Mouse (Mus musculus): ENCODE results near the gene H13. TPM values are rescaled to one million over a fixed set of nuclear protein-coding genes. Genes with fewer than 3 reads are reported as not detected.

Gene H13
- polyA plus RNA-seq, 1 experiment, result 82.8 TPM

DNA sequence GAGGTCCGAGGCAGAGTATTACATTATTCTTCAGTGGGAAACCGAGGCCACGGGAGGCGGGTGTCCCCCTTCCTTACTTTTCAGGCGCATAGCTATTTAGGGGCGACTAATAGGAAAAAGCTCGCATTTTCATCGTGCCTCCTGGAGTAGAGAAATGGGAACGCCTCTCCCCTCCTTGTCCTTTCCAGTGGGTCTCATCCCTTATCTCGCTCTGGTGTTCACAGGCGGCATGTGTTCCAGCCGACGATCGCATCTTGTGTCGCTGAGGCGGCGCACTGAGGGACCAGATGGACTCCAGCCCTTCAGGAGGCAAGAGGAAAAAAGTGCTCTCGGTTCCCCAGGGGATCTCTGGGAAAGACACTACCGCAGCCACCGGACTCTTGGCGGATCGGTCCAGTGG is 67.5 kb downstream of the H13 start:
- no peak for DNase-seq (ENCODE audit: low read depth in 1 of 2, low spot score in 2 of 2)
- Histone ChIP-seq H3K4me3 (ENCODE audit: extremely low read depth, insufficient read depth, insufficient read length) (peak overlapping the region; percentile 56), H3K27ac (ENCODE audit: insufficient read depth, low read length) (peak overlapping the region; percentile 51; the same call in 1 of the 2 replicates), H3K4me1 (ENCODE audit: control insufficient read depth, insufficient read depth, insufficient read length) (peaks cover 18% of the 10 kb centered on the region), H3K36me3 (ENCODE audit: control insufficient read depth, insufficient read depth, low read length) (no peaks in the 10 kb centered on the region), H3K27me3 (ENCODE audit: control insufficient read depth, insufficient read depth, low read length) (peaks cover 16% of the 10 kb centered on the region)
- 2% methylated on average over 22 of the region's 22 CpGs for WGBS
- no peak for TF ChIP-seq POLR2A (IDR thresholded peaks at IDR 0.05; ENCODE audit: low read depth, low read length)
- TF ChIP-seq CTCF (IDR thresholded peaks at IDR 0.05; ENCODE audit: extremely low read depth, insufficient read depth, insufficient read length, insufficient replicate concordance), result no peak

DNA sequence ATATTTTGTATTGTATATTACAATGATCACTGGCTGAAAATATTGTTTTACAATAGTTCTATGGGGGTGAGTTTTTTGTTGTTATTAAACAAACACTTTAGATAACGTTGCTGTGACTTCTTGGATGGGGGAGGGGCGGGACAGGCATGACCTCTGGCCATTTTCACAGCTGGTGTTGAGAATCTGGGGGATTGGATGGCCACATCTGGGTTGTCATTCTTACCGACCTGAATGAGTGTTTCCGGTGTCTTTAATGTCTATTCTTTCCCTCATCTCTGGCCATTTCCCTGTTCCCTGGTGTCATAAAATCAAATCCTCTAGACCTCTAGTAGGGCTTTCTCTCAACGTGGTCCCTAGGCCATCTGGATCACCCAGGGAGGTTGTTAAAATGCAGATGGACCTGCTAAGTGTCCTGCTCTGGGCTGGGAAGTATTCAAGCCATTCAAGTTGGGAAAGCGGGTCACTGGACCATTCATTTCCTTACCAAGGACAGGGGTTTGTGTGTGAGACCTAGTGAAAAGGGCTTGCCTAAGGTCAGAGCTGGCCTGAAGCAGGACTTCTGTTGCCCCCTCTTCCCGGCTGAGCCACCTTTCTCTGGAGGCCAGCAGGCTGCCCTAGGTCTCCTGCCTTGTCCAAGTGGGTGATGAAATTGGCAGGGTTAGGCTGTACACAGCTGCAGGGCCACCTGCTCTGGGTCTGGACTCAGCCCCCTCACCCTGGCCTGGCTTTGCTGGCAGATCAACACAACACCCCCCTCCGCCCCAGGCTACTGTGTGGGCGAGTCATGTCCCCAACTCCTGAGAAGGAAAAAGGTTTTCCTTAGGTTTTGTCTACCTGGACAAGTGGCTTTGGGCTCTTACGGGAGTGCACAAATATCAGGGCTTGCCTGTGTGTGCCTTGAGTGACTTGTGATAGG is 68.3 kb downstream of the H13 start:
- H3K4me1 ChIP-seq (ENCODE audit: control insufficient read depth, insufficient read depth, insufficient read length), result peaks cover 18% of the 10 kb centered on the region

DNA sequence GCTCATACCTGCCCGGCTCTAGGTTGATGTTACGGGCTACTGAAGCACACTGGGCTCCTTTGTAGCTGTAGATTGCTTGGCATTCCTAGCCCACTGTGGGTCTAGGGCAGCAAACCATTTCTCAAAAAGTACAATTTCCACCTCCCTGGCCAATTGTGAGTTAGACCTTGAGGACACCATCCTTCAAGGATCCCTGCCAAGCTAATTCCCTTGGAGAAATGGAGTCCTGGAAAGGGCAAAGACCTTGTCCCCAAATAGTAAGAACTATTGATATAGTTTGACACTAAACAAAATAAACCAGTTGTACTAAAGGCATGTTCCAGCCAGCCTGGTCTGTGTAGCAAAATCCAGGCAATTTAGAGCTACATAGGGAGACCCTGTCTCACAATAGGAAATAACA is 69.1 kb downstream of the H13 start:
- 0 out of 2 replicates have a peak overlapping the region, but pooled peaks have one; percentile 27 for H3K27ac ChIP-seq (ENCODE audit: insufficient read depth, low read length)
- H3K36me3 ChIP-seq (ENCODE audit: control insufficient read depth, insufficient read depth, low read length), result no peaks in the 10 kb centered on the region
- H3K4me1 ChIP-seq (ENCODE audit: control insufficient read depth, insufficient read depth, insufficient read length), result peaks cover 18% of the 10 kb centered on the region
- peaks cover 16% of the 10 kb centered on the region for H3K27me3 ChIP-seq (ENCODE audit: control insufficient read depth, insufficient read depth, low read length)
- WGBS, result 77% methylated on average over 2 of the region's 2 CpGs
- H3K4me3 ChIP-seq (ENCODE audit: extremely low read depth, insufficient read depth, insufficient read length), result no peak overlapping the region
- TF ChIP-seq POLR2A (IDR thresholded peaks at IDR 0.05; ENCODE audit: low read depth, low read length) (no peak), CTCF (IDR thresholded peaks at IDR 0.05; ENCODE audit: extremely low read depth, insufficient read depth, insufficient read length, insufficient replicate concordance) (no peak)
- DNase-seq (ENCODE audit: low read depth in 1 of 2, low spot score in 2 of 2), result no peak

More for the DNA sequence above, 68.3 kb downstream of the H13 start:
- TF ChIP-seq CTCF (IDR thresholded peaks at IDR 0.05; ENCODE audit: extremely low read depth, insufficient read depth, insufficient read length, insufficient replicate concordance) (no peak), POLR2A (IDR thresholded peaks at IDR 0.05; ENCODE audit: low read depth, low read length) (no peak)
- Histone ChIP-seq H3K4me3 (ENCODE audit: extremely low read depth, insufficient read depth, insufficient read length) (peak overlapping the region; percentile 10; the same call in 1 of the 2 replicates), H3K36me3 (ENCODE audit: control insufficient read depth, insufficient read depth, low read length) (no peaks in the 10 kb centered on the region), H3K27me3 (ENCODE audit: control insufficient read depth, insufficient read depth, low read length) (peaks cover 16% of the 10 kb centered on the region), H3K27ac (ENCODE audit: insufficient read depth, low read length) (peak overlapping the region; percentile 27)
- DNase-seq (ENCODE audit: low read depth in 1 of 2, low spot score in 2 of 2), result no peak
- WGBS, result 59% methylated on average over 10 of the region's 10 CpGs

DNA sequence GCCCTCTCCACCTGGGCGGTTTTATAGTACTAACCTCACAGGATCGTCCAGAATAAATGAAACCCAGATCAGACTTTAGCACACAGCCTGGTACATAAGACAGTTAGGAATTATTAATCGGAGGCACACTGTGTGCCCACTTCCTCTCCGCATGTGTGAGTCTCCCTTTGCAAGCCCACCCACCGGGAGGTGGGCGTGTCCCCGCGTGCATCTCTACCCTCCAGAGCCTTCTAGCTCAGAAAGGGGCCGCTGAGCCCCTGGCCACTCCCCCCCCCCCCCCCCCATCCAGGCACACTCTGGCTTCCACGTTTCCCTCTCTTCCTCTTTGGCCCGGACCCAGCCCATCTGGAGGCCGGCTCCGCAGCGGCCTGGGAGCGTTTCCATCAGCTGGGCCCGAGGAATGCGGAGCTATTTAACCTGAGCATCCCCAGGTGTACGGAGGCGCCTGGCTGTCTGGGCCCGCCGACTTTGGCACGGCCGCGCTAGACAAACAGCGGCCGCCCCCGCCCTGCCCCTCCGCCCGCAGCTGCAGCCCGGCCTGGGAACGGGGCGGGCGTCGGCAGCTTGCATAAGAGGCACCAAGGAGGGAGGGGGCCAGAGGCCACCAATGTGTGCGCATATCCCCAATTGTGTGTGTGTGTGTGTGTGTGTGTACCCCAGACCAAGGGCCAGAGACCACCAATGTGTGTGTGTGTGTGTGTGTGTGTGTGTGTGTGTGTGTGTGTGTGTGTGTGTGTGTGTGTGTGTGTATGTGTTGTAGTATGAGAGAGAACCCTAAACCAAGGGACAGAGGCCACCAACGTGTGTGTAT is 70.0 kb downstream of the H13 start:
- H3K4me1 ChIP-seq (ENCODE audit: control insufficient read depth, insufficient read depth, insufficient read length), result peaks cover 18% of the 10 kb centered on the region
- 2% methylated on average over 35 of the region's 36 CpGs for WGBS
- TF ChIP-seq CTCF (IDR thresholded peaks at IDR 0.05; ENCODE audit: extremely low read depth, insufficient read depth, insufficient read length, insufficient replicate concordance), result no peak
- no peak for TF ChIP-seq POLR2A (IDR thresholded peaks at IDR 0.05; ENCODE audit: low read depth, low read length)

DNA sequence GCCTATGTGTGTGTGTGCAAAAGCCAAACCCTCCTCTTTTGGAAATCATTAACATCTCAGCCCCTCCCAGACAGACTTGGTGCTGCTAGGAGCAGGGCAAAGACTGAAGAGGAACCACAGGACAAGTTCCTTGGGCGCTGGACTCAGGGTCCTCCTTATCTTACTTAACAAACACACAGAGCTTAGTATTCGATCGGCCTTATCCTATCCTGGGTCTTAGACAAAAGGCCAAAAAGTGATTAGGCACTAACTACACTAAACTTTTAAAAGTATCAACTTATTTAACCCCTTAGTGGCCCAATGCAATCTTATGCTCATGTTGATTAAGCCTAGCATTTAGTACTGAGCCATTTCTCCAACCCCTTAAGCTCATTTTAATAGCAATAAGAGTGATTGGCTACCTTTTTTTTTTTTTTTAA is 70.6 kb downstream of the H13 start:
- 20% methylated on average over 3 of the region's 3 CpGs for WGBS
- Histone ChIP-seq H3K27me3 (ENCODE audit: control insufficient read depth, insufficient read depth, low read length) (peaks cover 16% of the 10 kb centered on the region), H3K27ac (ENCODE audit: insufficient read depth, low read length) (peak overlapping the region; percentile 55; the same call in 1 of the 2 replicates), H3K36me3 (ENCODE audit: control insufficient read depth, insufficient read depth, low read length) (no peaks in the 10 kb centered on the region), H3K4me3 (ENCODE audit: extremely low read depth, insufficient read depth, insufficient read length) (no peak overlapping the region), H3K4me1 (ENCODE audit: control insufficient read depth, insufficient read depth, insufficient read length) (peaks cover 18% of the 10 kb centered on the region)
- no peak for DNase-seq (ENCODE audit: low read depth in 1 of 2, low spot score in 2 of 2)
- TF ChIP-seq CTCF (IDR thresholded peaks at IDR 0.05; ENCODE audit: extremely low read depth, insufficient read depth, insufficient read length, insufficient replicate concordance), result no peak
- TF ChIP-seq POLR2A (IDR thresholded peaks at IDR 0.05; ENCODE audit: low read depth, low read length), result no peak

More for the DNA sequence above, 70.0 kb downstream of the H13 start:
- no peak for DNase-seq (ENCODE audit: low read depth in 1 of 2, low spot score in 2 of 2)
- Histone ChIP-seq H3K4me3 (ENCODE audit: extremely low read depth, insufficient read depth, insufficient read length) (peak overlapping the region; percentile 37; the same call in 1 of the 2 replicates), H3K27ac (ENCODE audit: insufficient read depth, low read length) (peak overlapping the region; percentile 55; the same call in 1 of the 2 replicates), H3K27me3 (ENCODE audit: control insufficient read depth, insufficient read depth, low read length) (peaks cover 16% of the 10 kb centered on the region), H3K36me3 (ENCODE audit: control insufficient read depth, insufficient read depth, low read length) (no peaks in the 10 kb centered on the region)

DNA sequence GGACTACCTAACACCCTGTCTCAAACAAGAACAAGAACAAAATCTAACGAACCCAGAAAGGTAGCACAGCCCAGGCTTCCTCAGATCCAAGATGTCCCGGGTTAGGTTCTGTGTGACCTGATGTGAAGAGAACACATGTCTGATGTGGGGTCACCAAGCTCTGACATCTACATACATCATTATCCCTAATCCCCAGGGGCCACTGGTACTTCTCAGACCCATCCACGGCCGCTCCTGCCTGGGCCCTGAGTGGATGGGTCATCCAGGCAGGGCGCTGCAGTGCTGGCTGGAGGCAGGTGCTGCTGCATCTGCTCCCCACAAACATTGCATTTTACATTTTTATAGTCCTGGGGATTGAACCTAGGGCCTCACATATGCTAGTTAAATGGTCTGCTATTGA is 71.2 kb downstream of the H13 start:
- Histone ChIP-seq H3K27ac (ENCODE audit: insufficient read depth, low read length) (no peak overlapping the region), H3K4me1 (ENCODE audit: control insufficient read depth, insufficient read depth, insufficient read length) (peaks cover 18% of the 10 kb centered on the region), H3K36me3 (ENCODE audit: control insufficient read depth, insufficient read depth, low read length) (no peaks in the 10 kb centered on the region), H3K27me3 (ENCODE audit: control insufficient read depth, insufficient read depth, low read length) (peaks cover 10% of the 10 kb centered on the region), H3K4me3 (ENCODE audit: extremely low read depth, insufficient read depth, insufficient read length) (no peak overlapping the region)
- 89% methylated on average over 5 of the region's 5 CpGs for WGBS
- no peak for DNase-seq (ENCODE audit: low read depth in 1 of 2, low spot score in 2 of 2)
- no peak for TF ChIP-seq POLR2A (IDR thresholded peaks at IDR 0.05; ENCODE audit: low read depth, low read length)
- no peak for TF ChIP-seq CTCF (IDR thresholded peaks at IDR 0.05; ENCODE audit: extremely low read depth, insufficient read depth, insufficient read length, insufficient replicate concordance)

Measured in spleen, adult 2 months (tissue).